Mouse (Mus musculus) adipocyte (in vitro differentiated cells): ENCODE results near the gene Trp53i13.

ENCODE experiments used
- DNase-seq: peaks from one replicate; pipeline ENCODE4 v3.0.0-alpha.2; 2016; ENCODE audit warnings: low spot score

Trp53i13 gene

GRCm38 (mm10) chr11:77492311-77492871, 23.4 kb downstream of the Trp53i13 start:
- no peak for DNase-seq

GRCm38 (mm10) chr11:77491502-77492291, 24.1 kb downstream of the Trp53i13 start:
- peak; percentile 71 for DNase-seq

- peak; percentile 91 for DNase-seq
Observed at GRCm38 (mm10) chr11:77491123-77491501, 24.7 kb downstream of the Trp53i13 start.

GRCm38 (mm10) chr11:77490451-77490850, 25.3 kb downstream of the Trp53i13 start:
- no peak for DNase-seq

- peak; percentile 58 for DNase-seq
Observed at GRCm38 (mm10) chr11:77489591-77490235, 26.1 kb downstream of the Trp53i13 start, which contains the start of gene Ankrd13b. Ankrd13b (minus strand) TSS chr11:77489678.

- no peak for DNase-seq
Observed at GRCm38 (mm10) chr11:77488771-77489581, 26.8 kb downstream of the Trp53i13 start.

- no peak for DNase-seq
Observed at GRCm38 (mm10) chr11:77486798-77487197, 29.0 kb downstream of the Trp53i13 start.

- DNase-seq = no peak
Observed at GRCm38 (mm10) chr11:77485229-77485628, 30.6 kb downstream of the Trp53i13 start.

- DNase-seq = no peak
Observed at GRCm38 (mm10) chr11:77483510-77484255, 32.1 kb downstream of the Trp53i13 start.

- DNase-seq = no peak
Observed at GRCm38 (mm10) chr11:77483043-77483442, 32.7 kb downstream of the Trp53i13 start.

- no peak for DNase-seq
Observed at GRCm38 (mm10) chr11:77476895-77477294, 38.9 kb downstream of the Trp53i13 start.

- no peak for DNase-seq
Observed at GRCm38 (mm10) chr11:77476216-77476615, 39.6 kb downstream of the Trp53i13 start.

GRCm38 (mm10) chr11:77472775-77473174, 43.0 kb downstream of the Trp53i13 start:
- DNase-seq = no peak

GRCm38 (mm10) chr11:77471407-77471806, 44.4 kb downstream of the Trp53i13 start:
- no peak for DNase-seq

- no peak for DNase-seq
Observed at GRCm38 (mm10) chr11:77468397-77468796, 47.4 kb downstream of the Trp53i13 start.

- DNase-seq = no peak
Observed at GRCm38 (mm10) chr11:77467784-77468183, 48.0 kb downstream of the Trp53i13 start.

- no peak for DNase-seq
Observed at GRCm38 (mm10) chr11:77467157-77467556, 48.6 kb downstream of the Trp53i13 start.

- no peak for DNase-seq
Observed at GRCm38 (mm10) chr11:77466544-77466943, 49.2 kb downstream of the Trp53i13 start.

GRCm38 (mm10) chr11:77465111-77465510, 50.7 kb downstream of the Trp53i13 start:
- no peak for DNase-seq

GRCm38 (mm10) chr11:77464684-77465083, 51.1 kb downstream of the Trp53i13 start:
- DNase-seq = peak; percentile 62

GRCm38 (mm10) chr11:77463786-77464185, 52.0 kb downstream of the Trp53i13 start:
- no peak for DNase-seq

- no peak for DNase-seq
Observed at GRCm38 (mm10) chr11:77463101-77463445, 52.7 kb downstream of the Trp53i13 start.
